Mouse (Mus musculus): ENCODE data around the gene Acot3. TPM values are rescaled to one million over a fixed set of nuclear protein-coding genes. Genes with fewer than 3 reads are reported as not detected.
"Not testable (repeated sequence)": the region's sequence is repeated elsewhere in the genome, so short reads cannot be mapped to it uniquely, and the experiment has no call there.

Acot3 gene
- total and polyA plus RNA-seq, 3 experiments, result not detected

DNA sequence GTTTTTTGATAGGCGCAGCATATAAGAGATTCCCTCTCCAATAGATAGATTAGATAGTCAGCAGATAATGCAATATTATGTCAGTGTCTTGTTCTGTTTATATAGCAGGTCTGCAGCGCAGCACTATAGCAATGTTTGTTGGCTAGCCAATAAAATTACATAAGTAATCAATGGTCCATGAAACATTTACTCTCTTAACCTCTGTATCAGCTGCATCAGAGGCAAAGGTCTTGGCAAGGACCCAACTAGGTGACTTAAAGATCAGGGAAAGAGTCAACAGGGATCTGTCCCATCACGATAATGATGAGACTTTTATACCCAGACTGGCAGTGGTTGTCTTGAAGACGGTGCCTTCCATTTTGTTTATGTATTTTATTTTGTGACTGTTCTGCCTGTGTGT is 19.1 kb upstream of the Acot3 start:
- in situ Hi-C loops (cut with MboI; ENCODE audit: low pct_ligation_motif_present, low pct_unique_long_range_greater_than_20kb, low sequenced_read_pairs), result no loop called here
- dilution Hi-C loops (cut with MboI; ENCODE audit: extremely low pct_ligation_motif_present, extremely low pct_unique_long_range_greater_than_20kb, low sequenced_read_pairs), result no loop called here
- Histone ChIP-seq H3K4me1 (ENCODE audit: control insufficient read depth in 1 of 2, insufficient read depth in 2 of 2) (peaks cover 0 to 6% of the 10 kb centered on the region in 2 experiments; a peak in 1 of 4 replicates), H3K27me3 (replicated peaks) (no peaks in the 10 kb centered on the region), H3K9ac (ENCODE audit: insufficient read depth, low read depth) (no peak overlapping the region), H3K27ac (ENCODE audit: insufficient read depth, low read depth) (no peak overlapping the region), H3K36me3 (replicated peaks in 1 of 2; ENCODE audit: control insufficient read depth in 1 of 2, insufficient read depth in 1 of 2, low read length in 1 of 2) (no peaks in the 10 kb centered on the region), H3K79me2 (replicated peaks; ENCODE audit: control insufficient read depth, extremely low read depth, insufficient read depth, poor library complexity, severe bottlenecking) (no peaks in the 10 kb centered on the region), H3K9me3 (replicated peaks; ENCODE audit: low read length) (no peaks in the 10 kb centered on the region), H3K4me2 (ENCODE audit: insufficient read depth, low read depth, poor library complexity, severe bottlenecking) (no peak overlapping the region), H3K4me3 (replicated peaks in 1 of 3; ENCODE audit: low read depth in 2 of 3, low read length in 2 of 3, poor library complexity in 1 of 3) (no peak overlapping the region)
- TF ChIP-seq JUN (IDR thresholded peaks at IDR 0.05; ENCODE audit: insufficient read depth, low read depth, low read length) (no peak), KAT2A (IDR thresholded peaks at IDR 0.05; ENCODE audit: insufficient replicate concordance, low read length) (no peak), MEF2A (IDR thresholded peaks at IDR 0.05; ENCODE audit: borderline replicate concordance, low read depth, low read length) (no peak), RAD21 (IDR thresholded peaks at IDR 0.05; ENCODE audit: low read depth, low read length) (no peak), TBP (conservative IDR thresholded peaks at IDR 0.05; ENCODE audit: low read depth, low read length) (no peak), HCFC1 (IDR thresholded peaks at IDR 0.05; ENCODE audit: low read depth, low read length) (no peak), ZNF384 (IDR thresholded peaks at IDR 0.05; ENCODE audit: low read depth, low read length) (no peak), EP300 (IDR thresholded peaks at IDR 0.05; ENCODE audit: low read length) (no peak), ZC3H11A (IDR thresholded peaks at IDR 0.05; ENCODE audit: low read depth, low read length) (no peak)
- DNase-seq (ENCODE audit: extremely low read depth), result no peak

- in situ Hi-C loops (cut with MboI; ENCODE audit: low pct_ligation_motif_present, low pct_unique_long_range_greater_than_20kb, low sequenced_read_pairs); DNase-seq (ENCODE audit: extremely low read depth); H3K36me3 ChIP-seq (replicated peaks in 1 of 2; ENCODE audit: control insufficient read depth in 1 of 2, insufficient read depth in 1 of 2, low read length in 1 of 2); H3K9me3 ChIP-seq (replicated peaks; ENCODE audit: low read length); dilution Hi-C loops (cut with MboI; ENCODE audit: extremely low pct_ligation_motif_present, extremely low pct_unique_long_range_greater_than_20kb, low sequenced_read_pairs); H3K27ac ChIP-seq (ENCODE audit: insufficient read depth, low read depth); H3K79me2 ChIP-seq (replicated peaks; ENCODE audit: control insufficient read depth, extremely low read depth, insufficient read depth, poor library complexity, severe bottlenecking); H3K9ac ChIP-seq (ENCODE audit: insufficient read depth, low read depth); H3K27me3 ChIP-seq (replicated peaks); H3K4me2 ChIP-seq (ENCODE audit: insufficient read depth, low read depth, poor library complexity, severe bottlenecking); H3K4me3 ChIP-seq (replicated peaks in 1 of 3; ENCODE audit: low read depth in 2 of 3, low read length in 2 of 3, poor library complexity in 1 of 3); H3K4me1 ChIP-seq (ENCODE audit: control insufficient read depth in 1 of 2, insufficient read depth in 2 of 2): not testable (repeated sequence)
These were observed 18.6 kb upstream of the Acot3 start for GRCm38 (mm10) chr12:84033302-84033701.

GRCm38 (mm10) chr12:84034108-84034507 is 17.8 kb upstream of the Acot3 start:
- Histone ChIP-seq H3K4me1 (ENCODE audit: control insufficient read depth in 1 of 2, insufficient read depth in 2 of 2) (peaks cover 0 to 6% of the 10 kb centered on the region in 2 experiments; a peak in 1 of 4 replicates), H3K4me3 (replicated peaks in 1 of 3; ENCODE audit: low read depth in 2 of 3, low read length in 2 of 3, poor library complexity in 1 of 3) (no peak overlapping the region), H3K27me3 (replicated peaks) (no peaks in the 10 kb centered on the region), H3K9me3 (replicated peaks; ENCODE audit: low read length) (peaks cover 3% of the 10 kb centered on the region), H3K27ac (ENCODE audit: insufficient read depth, low read depth) (no peak overlapping the region), H3K9ac (ENCODE audit: insufficient read depth, low read depth) (no peak overlapping the region), H3K79me2 (replicated peaks; ENCODE audit: control insufficient read depth, extremely low read depth, insufficient read depth, poor library complexity, severe bottlenecking) (no peaks in the 10 kb centered on the region), H3K36me3 (replicated peaks in 1 of 2; ENCODE audit: control insufficient read depth in 1 of 2, insufficient read depth in 1 of 2, low read length in 1 of 2) (no peaks in the 10 kb centered on the region), H3K4me2 (ENCODE audit: insufficient read depth, low read depth, poor library complexity, severe bottlenecking) (no peak overlapping the region)
- DNase-seq (ENCODE audit: extremely low read depth), result no peak
- TF ChIP-seq IRF4 (IDR thresholded peaks at IDR 0.05; ENCODE audit: low read depth, low read length) (no peak), CHD1 (IDR thresholded peaks at IDR 0.05; ENCODE audit: low read depth, low read length) (no peak)
- dilution Hi-C loops (cut with MboI; ENCODE audit: extremely low pct_ligation_motif_present, extremely low pct_unique_long_range_greater_than_20kb, low sequenced_read_pairs), result no loop called here
- in situ Hi-C loops (cut with MboI; ENCODE audit: low pct_ligation_motif_present, low pct_unique_long_range_greater_than_20kb, low sequenced_read_pairs), result no loop called here

- dilution Hi-C loops (cut with MboI; ENCODE audit: extremely low pct_ligation_motif_present, extremely low pct_unique_long_range_greater_than_20kb, low sequenced_read_pairs); H3K4me2 ChIP-seq (ENCODE audit: insufficient read depth, low read depth, poor library complexity, severe bottlenecking); H3K4me3 ChIP-seq (replicated peaks in 1 of 3; ENCODE audit: low read depth in 2 of 3, low read length in 2 of 3, poor library complexity in 1 of 3); DNase-seq (ENCODE audit: extremely low read depth); H3K27me3 ChIP-seq (replicated peaks); H3K36me3 ChIP-seq (replicated peaks in 1 of 2; ENCODE audit: control insufficient read depth in 1 of 2, insufficient read depth in 1 of 2, low read length in 1 of 2); in situ Hi-C loops (cut with MboI; ENCODE audit: low pct_ligation_motif_present, low pct_unique_long_range_greater_than_20kb, low sequenced_read_pairs); H3K4me1 ChIP-seq (ENCODE audit: control insufficient read depth in 1 of 2, insufficient read depth in 2 of 2); H3K9me3 ChIP-seq (replicated peaks; ENCODE audit: low read length); H3K9ac ChIP-seq (ENCODE audit: insufficient read depth, low read depth); H3K27ac ChIP-seq (ENCODE audit: insufficient read depth, low read depth); H3K79me2 ChIP-seq (replicated peaks; ENCODE audit: control insufficient read depth, extremely low read depth, insufficient read depth, poor library complexity, severe bottlenecking): not testable (repeated sequence)
These were observed 13.7 kb upstream of the Acot3 start, which contains the start of gene Acot4 for GRCm38 (mm10) chr12:84038241-84038640. Acot4 (plus strand) TSS chr12:84038379.

DNA sequence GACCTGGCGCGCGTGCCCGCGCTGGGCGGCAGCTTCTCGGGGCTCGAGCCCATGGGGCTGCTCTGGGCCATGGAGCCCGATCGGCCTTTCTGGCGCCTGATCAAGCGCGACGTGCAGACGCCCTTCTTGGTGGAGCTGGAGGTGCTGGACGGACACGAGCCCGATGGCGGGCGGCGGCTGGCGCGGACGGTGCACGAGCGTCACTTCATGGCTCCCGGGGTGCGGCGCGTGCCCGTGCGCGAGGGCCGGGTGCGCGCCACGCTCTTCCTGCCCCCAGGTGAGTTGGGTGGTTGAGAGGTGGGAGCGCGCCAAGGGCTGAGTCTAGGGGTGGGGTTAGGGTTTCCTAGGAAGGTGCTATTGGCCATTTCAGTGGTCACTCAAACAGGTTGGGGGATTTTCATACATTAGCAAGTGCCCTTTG is 13.2 kb upstream of the Acot3 start, which contains the start of gene Gm49366:
TSS of gene Gm49366 (plus strand) at position 245 of the 421 bp plus-strand sequence.
- H3K36me3 ChIP-seq (replicated peaks in 1 of 2; ENCODE audit: control insufficient read depth in 1 of 2, insufficient read depth in 1 of 2, low read length in 1 of 2); H3K79me2 ChIP-seq (replicated peaks; ENCODE audit: control insufficient read depth, extremely low read depth, insufficient read depth, poor library complexity, severe bottlenecking); DNase-seq (ENCODE audit: extremely low read depth); H3K27ac ChIP-seq (ENCODE audit: insufficient read depth, low read depth); in situ Hi-C loops (cut with MboI; ENCODE audit: low pct_ligation_motif_present, low pct_unique_long_range_greater_than_20kb, low sequenced_read_pairs); H3K27me3 ChIP-seq (replicated peaks); H3K9ac ChIP-seq (ENCODE audit: insufficient read depth, low read depth); H3K4me1 ChIP-seq (ENCODE audit: control insufficient read depth in 1 of 2, insufficient read depth in 2 of 2); dilution Hi-C loops (cut with MboI; ENCODE audit: extremely low pct_ligation_motif_present, extremely low pct_unique_long_range_greater_than_20kb, low sequenced_read_pairs); H3K4me3 ChIP-seq (replicated peaks in 1 of 3; ENCODE audit: low read depth in 2 of 3, low read length in 2 of 3, poor library complexity in 1 of 3); H3K9me3 ChIP-seq (replicated peaks; ENCODE audit: low read length); H3K4me2 ChIP-seq (ENCODE audit: insufficient read depth, low read depth, poor library complexity, severe bottlenecking): not testable (repeated sequence)
